Mouse (Mus musculus): ENCODE results near the gene Snapc2. TPM values are rescaled to one million over a fixed set of nuclear protein-coding genes. Genes with fewer than 3 reads are reported as not detected.

Snapc2 gene
- total and polyA plus RNA-seq, 3 experiments: 22.4 to 30.8 (median 30.0) TPM

DNA sequence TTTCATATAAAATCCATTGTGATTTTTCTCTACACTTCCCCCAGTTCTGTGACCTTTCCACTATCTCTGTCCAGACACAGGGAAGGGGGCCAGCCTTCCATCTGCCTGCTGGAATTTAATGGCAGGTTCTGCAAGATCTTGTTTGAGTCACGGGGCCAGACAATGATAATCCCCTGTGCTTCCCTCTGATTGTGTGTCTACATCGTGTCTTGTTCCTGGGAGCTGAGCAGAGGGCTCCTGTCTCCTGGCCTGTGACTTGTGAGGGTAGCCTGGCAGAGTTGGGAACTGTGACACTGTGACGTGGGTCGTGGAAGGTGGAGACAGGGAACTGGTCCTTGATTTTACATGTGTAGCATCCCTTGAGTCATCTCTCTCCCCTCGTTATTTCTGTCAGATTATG is 23.1 kb upstream of the Snapc2 start:
- no peak overlapping the region for H3K9ac ChIP-seq (ENCODE audit: insufficient read depth, low read depth)
- H3K36me3 ChIP-seq (replicated peaks in 1 of 2; ENCODE audit: control insufficient read depth in 1 of 2, insufficient read depth in 1 of 2, low read length in 1 of 2): no peaks in the 10 kb centered on the region
- no peak overlapping the region for H3K27ac ChIP-seq (ENCODE audit: insufficient read depth, low read depth)
- no peaks in the 10 kb centered on the region for H3K79me2 ChIP-seq (replicated peaks; ENCODE audit: control insufficient read depth, extremely low read depth, insufficient read depth, poor library complexity, severe bottlenecking)
- H3K9me3 ChIP-seq (replicated peaks; ENCODE audit: low read length): no peaks in the 10 kb centered on the region
- in situ Hi-C loops (cut with MboI; ENCODE audit: low pct_ligation_motif_present, low pct_unique_long_range_greater_than_20kb, low sequenced_read_pairs) (no loop called here), dilution Hi-C loops (cut with MboI; ENCODE audit: extremely low pct_ligation_motif_present, extremely low pct_unique_long_range_greater_than_20kb, low sequenced_read_pairs) (no loop called here)
- no peak for DNase-seq (ENCODE audit: extremely low read depth)
- no peak overlapping the region for H3K4me3 ChIP-seq (replicated peaks in 1 of 3; ENCODE audit: low read depth in 2 of 3, low read length in 2 of 3, poor library complexity in 1 of 3)
- no peak for TF ChIP-seq USF2 (conservative IDR thresholded peaks at IDR 0.05; ENCODE audit: low read depth, low read length)
- no peak overlapping the region for H3K4me2 ChIP-seq (ENCODE audit: insufficient read depth, low read depth, poor library complexity, severe bottlenecking)
- peaks cover 0 to 4% of the 10 kb centered on the region in 2 experiments; a peak in 1 of 4 replicates for H3K4me1 ChIP-seq (ENCODE audit: control insufficient read depth in 1 of 2, insufficient read depth in 2 of 2)
- peaks cover 19% of the 10 kb centered on the region for H3K27me3 ChIP-seq (replicated peaks)

DNA sequence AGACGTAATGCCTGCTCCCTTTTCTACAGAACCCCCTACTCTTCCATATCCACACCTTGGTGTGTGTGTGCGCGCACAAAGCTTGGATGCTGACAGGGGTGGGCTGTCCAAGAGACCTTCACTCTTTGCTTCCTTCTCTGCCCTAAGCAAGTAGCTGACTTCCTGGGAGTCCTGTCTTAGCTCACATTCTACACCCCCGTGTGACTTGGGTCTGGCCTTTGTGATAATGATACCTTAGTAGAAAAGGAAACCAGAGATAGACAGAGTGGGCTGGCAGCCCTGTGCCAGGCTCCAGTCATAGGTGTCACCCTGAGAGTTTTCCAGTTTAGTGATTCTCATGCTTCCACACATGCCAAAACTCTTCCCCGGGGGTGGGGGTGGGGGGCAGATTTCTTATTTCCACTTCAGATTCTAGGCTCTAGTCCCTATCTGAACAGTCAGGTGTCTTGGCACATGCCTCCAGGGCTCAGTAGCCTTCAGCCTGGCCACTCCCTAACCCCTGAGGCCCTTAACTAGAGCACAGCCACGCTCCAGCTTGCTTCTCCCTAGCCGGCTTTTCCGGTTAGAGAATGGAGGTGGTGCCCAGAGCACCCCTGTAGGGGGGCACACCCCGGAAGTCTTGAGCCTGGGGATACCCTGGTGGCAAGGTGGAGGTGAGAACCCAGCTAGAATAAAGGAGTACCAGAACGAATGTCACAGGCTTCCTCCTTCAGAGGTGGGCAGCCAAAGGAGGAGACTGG is 22.1 kb upstream of the Snapc2 start:
- no peak for TF ChIP-seq ZC3H11A (IDR thresholded peaks at IDR 0.05; ENCODE audit: low read depth, low read length)
- TF ChIP-seq ZMIZ1 (IDR thresholded peaks at IDR 0.05; ENCODE audit: low read depth, low read length): no peak
- no peak for TF ChIP-seq TCF12 (IDR thresholded peaks at IDR 0.05; ENCODE audit: low read depth, low read length)
- TF ChIP-seq USF2 (conservative IDR thresholded peaks at IDR 0.05; ENCODE audit: low read depth, low read length): no peak
- no peak for TF ChIP-seq ETS1 (conservative IDR thresholded peaks at IDR 0.05; ENCODE audit: low read depth, low read length)
- TF ChIP-seq KAT2A (IDR thresholded peaks at IDR 0.05; ENCODE audit: insufficient replicate concordance, low read length): no peak
- TF ChIP-seq HCFC1 (IDR thresholded peaks at IDR 0.05; ENCODE audit: low read depth, low read length): no peak
- TF ChIP-seq PAX5 (IDR thresholded peaks at IDR 0.05; ENCODE audit: low read length): no peak
- TF ChIP-seq MAX (IDR thresholded peaks at IDR 0.05; ENCODE audit: low read length): no peak
- no peak for TF ChIP-seq JUN (IDR thresholded peaks at IDR 0.05; ENCODE audit: insufficient read depth, low read depth, low read length)
- no peak for TF ChIP-seq POLR2A (IDR thresholded peaks at IDR 0.05; ENCODE audit: low read depth, low read length)
- no peak for TF ChIP-seq UBTF (IDR thresholded peaks at IDR 0.05; ENCODE audit: low read depth, low read length)
- TF ChIP-seq POLR2AphosphoS2 (IDR thresholded peaks at IDR 0.05; ENCODE audit: low read depth, low read length): no peak
- TF ChIP-seq MAZ (IDR thresholded peaks at IDR 0.05; ENCODE audit: low read depth, low read length): no peak
- no peak overlapping the region for H3K4me3 ChIP-seq (replicated peaks in 1 of 3; ENCODE audit: low read depth in 2 of 3, low read length in 2 of 3, poor library complexity in 1 of 3)
- no peaks in the 10 kb centered on the region for H3K9me3 ChIP-seq (replicated peaks; ENCODE audit: low read length)
- no peak overlapping the region for H3K27ac ChIP-seq (ENCODE audit: insufficient read depth, low read depth)
- in situ Hi-C loops (cut with MboI; ENCODE audit: low pct_ligation_motif_present, low pct_unique_long_range_greater_than_20kb, low sequenced_read_pairs) (no loop called here), dilution Hi-C loops (cut with MboI; ENCODE audit: extremely low pct_ligation_motif_present, extremely low pct_unique_long_range_greater_than_20kb, low sequenced_read_pairs) (no loop called here)
- H3K36me3 ChIP-seq (replicated peaks in 1 of 2; ENCODE audit: control insufficient read depth in 1 of 2, insufficient read depth in 1 of 2, low read length in 1 of 2): no peaks in the 10 kb centered on the region
- H3K4me2 ChIP-seq (ENCODE audit: insufficient read depth, low read depth, poor library complexity, severe bottlenecking): no peak overlapping the region
- peaks cover 25% of the 10 kb centered on the region for H3K27me3 ChIP-seq (replicated peaks)
- peaks cover 0 to 4% of the 10 kb centered on the region in 2 experiments; a peak in 1 of 4 replicates for H3K4me1 ChIP-seq (ENCODE audit: control insufficient read depth in 1 of 2, insufficient read depth in 2 of 2)
- no peak overlapping the region for H3K9ac ChIP-seq (ENCODE audit: insufficient read depth, low read depth)
- no peaks in the 10 kb centered on the region for H3K79me2 ChIP-seq (replicated peaks; ENCODE audit: control insufficient read depth, extremely low read depth, insufficient read depth, poor library complexity, severe bottlenecking)
- DNase-seq (ENCODE audit: extremely low read depth): no peak

Data from CH12.LX (cell line).